22 mouse cellular contexts compared by ENCODE assay signal in the genomic region with DNA sequence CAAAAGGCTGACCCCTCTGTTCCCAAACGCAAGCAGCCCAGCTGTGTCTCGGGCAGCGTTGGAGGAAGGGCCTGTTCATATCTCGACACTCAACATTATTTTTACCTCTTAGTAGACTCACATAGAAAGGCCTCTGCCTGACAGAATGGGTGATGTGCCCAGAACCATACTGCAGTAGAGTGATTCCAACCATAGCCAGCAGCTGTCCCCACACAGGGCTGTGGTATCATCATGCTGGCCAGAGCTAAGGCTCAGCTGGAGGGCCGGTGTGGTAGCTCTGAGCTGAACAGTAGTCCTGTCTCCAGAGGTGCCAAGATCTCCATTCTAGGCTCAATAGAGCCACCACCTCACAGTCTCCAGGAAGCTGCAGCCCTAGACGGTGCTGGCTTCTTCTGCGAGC.
DNase-seq lines count a peak whose midpoint lies in the region; ATAC-seq and TF ChIP-seq lines count a peak whose summit lies in the region.
"Had no signal": no experiment of that assay in that cellular context is flagged by ENCODE, and none has a peak within 500 bp of the region (broad histone marks: within the 10 kb centered on the region; RNA-seq: fewer than 3 reads in every experiment).

No protein-coding gene starts in this region.

- no peak overlapping the region for H3K4me2 ChIP-seq in forebrain, postnatal 0 days (ENCODE audit: low read depth)
- no peak overlapping the region for H3K4me2 ChIP-seq in forebrain, embryonic 15.5 days (replicated peaks)
- peak overlapping the region; percentile 36 for H3K4me2 ChIP-seq in heart, embryonic 13.5 days
- peak overlapping the region; percentile 41; the same call in 1 of the 2 replicates for H3K4me2 ChIP-seq in kidney, embryonic 15.5 days
- no peak overlapping the region for H3K4me2 ChIP-seq in limb, embryonic 12.5 days
- H3K4me2 ChIP-seq: forebrain, embryonic 13.5 days; hindbrain, embryonic 14.5 days; liver, embryonic 15.5 days; lung, embryonic 14.5 days; midbrain, embryonic 11.5 days had no signal

- H3K36me3 ChIP-seq in forebrain, postnatal 0 days (ENCODE audit: insufficient read depth): no peaks in the 10 kb centered on the region
- H3K36me3 ChIP-seq in forebrain, embryonic 15.5 days: no peaks in the 10 kb centered on the region
- H3K36me3 ChIP-seq in heart, embryonic 13.5 days: no peaks in the 10 kb centered on the region
- H3K36me3 ChIP-seq in kidney, embryonic 15.5 days: no peaks in the 10 kb centered on the region
- no peaks in the 10 kb centered on the region for H3K36me3 ChIP-seq in limb, embryonic 12.5 days
- H3K36me3 ChIP-seq: liver, embryonic 15.5 days had no signal

- no peaks in the 10 kb centered on the region for H3K4me1 ChIP-seq in forebrain, postnatal 0 days (ENCODE audit: insufficient read depth)
- no peaks in the 10 kb centered on the region for H3K4me1 ChIP-seq in forebrain, embryonic 15.5 days
- peaks cover 57% of the 10 kb centered on the region for H3K4me1 ChIP-seq in heart, embryonic 13.5 days
- peaks cover 19% of the 10 kb centered on the region for H3K4me1 ChIP-seq in kidney, embryonic 15.5 days
- H3K4me1 ChIP-seq in limb, embryonic 12.5 days (replicated peaks): peaks cover 14% of the 10 kb centered on the region
- H3K4me1 ChIP-seq: liver, embryonic 15.5 days had no signal

- TF ChIP-seq CTCF in forebrain, postnatal 0 days (IDR thresholded peaks at IDR 0.05; ENCODE audit: low read depth): no peak

- no peak overlapping the region for H3K9ac ChIP-seq in forebrain, postnatal 0 days
- no peak overlapping the region for H3K9ac ChIP-seq in forebrain, embryonic 15.5 days (replicated peaks)
- 0 out of 2 replicates have a peak overlapping the region, but pooled peaks have one; percentile 19 for H3K9ac ChIP-seq in heart, embryonic 13.5 days
- H3K9ac ChIP-seq in kidney, embryonic 15.5 days: no peak overlapping the region
- no peak overlapping the region for H3K9ac ChIP-seq in limb, embryonic 12.5 days (replicated peaks)
- H3K9ac ChIP-seq: forebrain, embryonic 13.5 days; hindbrain, embryonic 14.5 days; liver, embryonic 15.5 days; lung, embryonic 14.5 days had no signal

- DNase-seq in forebrain, postnatal 0 days: no peak
- no peak for DNase-seq in heart, adult 11 months
- no peak for DNase-seq in kidney, adult 8-10 months
- no peak for DNase-seq in adrenal gland, postnatal 4 days (ENCODE audit: low spot score in 2 of 2)
- DNase-seq: adrenal gland, postnatal 14 days; cerebellum, adult 11-12 months; cerebellum, adult 9-11 months; lung, embryonic 14.5 days; lung, postnatal 14 days; spleen, adult 18-20 months; thymus, postnatal 14 days had no signal

- no peak overlapping the region for H3K27ac ChIP-seq in forebrain, postnatal 0 days (ENCODE audit: low read depth, low read length)
- no peak overlapping the region for H3K27ac ChIP-seq in forebrain, embryonic 15.5 days (replicated peaks)
- peak overlapping the region; percentile 80 for H3K27ac ChIP-seq in heart, embryonic 13.5 days (replicated peaks)
- H3K27ac ChIP-seq in kidney, embryonic 15.5 days: peak overlapping the region; percentile 46
- H3K27ac ChIP-seq in limb, embryonic 12.5 days: 0 out of 2 replicates have a peak overlapping the region, but pooled peaks have one; percentile 32
- H3K27ac ChIP-seq: forebrain, embryonic 13.5 days; hindbrain, embryonic 14.5 days; liver, embryonic 15.5 days had no signal

- no peaks in the 10 kb centered on the region for H3K27me3 ChIP-seq in forebrain, postnatal 0 days (ENCODE audit: insufficient read depth, low read length)
- H3K27me3 ChIP-seq in forebrain, embryonic 15.5 days: no peaks in the 10 kb centered on the region
- no peaks in the 10 kb centered on the region for H3K27me3 ChIP-seq in heart, embryonic 13.5 days (replicated peaks)
- H3K27me3 ChIP-seq in kidney, embryonic 15.5 days: no peaks in the 10 kb centered on the region
- peaks cover 8% of the 10 kb centered on the region; the same call in 1 of the 2 replicates for H3K27me3 ChIP-seq in limb, embryonic 12.5 days
- H3K27me3 ChIP-seq: forebrain, embryonic 13.5 days; liver, embryonic 15.5 days; Patski had no signal

- ATAC-seq in forebrain, postnatal 0 days: peak; percentile 14; the same call in 1 of the 2 replicates
- no peak for ATAC-seq in forebrain, embryonic 15.5 days (replicated peaks)
- no peak for ATAC-seq in heart, embryonic 13.5 days (ENCODE audit: extremely low read depth, insufficient number of reproducible peaks, low FRiP score, low TSS enrichment)
- no peak for ATAC-seq in kidney, embryonic 15.5 days (replicated peaks; ENCODE audit: low FRiP score)
- no peak for ATAC-seq in limb, embryonic 12.5 days (ENCODE audit: insufficient number of reproducible peaks, insufficient read depth, low FRiP score, low TSS enrichment, low read depth)
- ATAC-seq: forebrain, embryonic 13.5 days; intestine, postnatal 0 days; midbrain, embryonic 16.5 days; Patski had no signal

- H3K9me3 ChIP-seq in forebrain, postnatal 0 days (ENCODE audit: low read length): no peaks in the 10 kb centered on the region
- no peaks in the 10 kb centered on the region for H3K9me3 ChIP-seq in forebrain, embryonic 15.5 days
- no peaks in the 10 kb centered on the region for H3K9me3 ChIP-seq in heart, embryonic 13.5 days
- H3K9me3 ChIP-seq in kidney, embryonic 15.5 days (replicated peaks): no peaks in the 10 kb centered on the region
- no peaks in the 10 kb centered on the region for H3K9me3 ChIP-seq in limb, embryonic 12.5 days
- H3K9me3 ChIP-seq: forebrain, embryonic 13.5 days; liver, embryonic 15.5 days had no signal

- 79% methylated on average over 7 of the region's 7 CpGs for WGBS in forebrain, postnatal 0 days
- WGBS in forebrain, embryonic 15.5 days: 81% methylated on average over 7 of the region's 7 CpGs
- 55% methylated on average over 7 of the region's 7 CpGs for WGBS in heart, embryonic 13.5 days
- 82% methylated on average over 7 of the region's 7 CpGs for WGBS in kidney, embryonic 15.5 days
- WGBS in limb, embryonic 12.5 days: 79% methylated on average over 7 of the region's 7 CpGs

- H3K4me3 ChIP-seq in forebrain, postnatal 0 days (ENCODE audit: low read depth, low read length): no peak overlapping the region
- H3K4me3 ChIP-seq in forebrain, embryonic 15.5 days: no peak overlapping the region
- H3K4me3 ChIP-seq in heart, embryonic 13.5 days: no peak overlapping the region
- no peak overlapping the region for H3K4me3 ChIP-seq in kidney, embryonic 15.5 days (replicated peaks)
- no peak overlapping the region for H3K4me3 ChIP-seq in limb, embryonic 12.5 days (replicated peaks)
- H3K4me3 ChIP-seq: forebrain, embryonic 13.5 days; liver, embryonic 15.5 days had no signal

Comparison
In these comparisons a context has a peak if more than half of its experiments do, and no peak if none do; other contexts are left out.
1. H3K27ac ChIP-seq: peak in heart, embryonic 13.5 days (single experiment), kidney, embryonic 15.5 days (single experiment) and limb, embryonic 12.5 days (single experiment); none in forebrain, postnatal 0 days (single experiment) and forebrain, embryonic 15.5 days (single experiment).
2. H3K4me2 ChIP-seq: peak in heart, embryonic 13.5 days (single experiment) and kidney, embryonic 15.5 days (single experiment); none in forebrain, postnatal 0 days (single experiment), forebrain, embryonic 15.5 days (single experiment) and limb, embryonic 12.5 days (single experiment).